Mouse (Mus musculus) cortical plate, adult 2 months (tissue): ENCODE results near the gene Dusp6.

ENCODE experiments used
- CTCF ChIP-seq: fragments of 200-500 bp; IDR thresholded peaks from 2 replicates; pipeline ENCODE4 v1.5.1; 2011; ENCODE audit warnings: mild to moderate bottlenecking, control low read depth, low read length; ENCODE audit not compliant: insufficient read depth; ENCODE audit errors: extremely low read depth
- POLR2A ChIP-seq: fragments of 200-500 bp; IDR thresholded peaks from 2 replicates; pipeline ENCODE4 v1.6.1; 2011; ENCODE audit warnings: mild to moderate bottlenecking, low read length, control low read depth; ENCODE audit not compliant: insufficient read depth; ENCODE audit errors: extremely low read depth

DNA sequence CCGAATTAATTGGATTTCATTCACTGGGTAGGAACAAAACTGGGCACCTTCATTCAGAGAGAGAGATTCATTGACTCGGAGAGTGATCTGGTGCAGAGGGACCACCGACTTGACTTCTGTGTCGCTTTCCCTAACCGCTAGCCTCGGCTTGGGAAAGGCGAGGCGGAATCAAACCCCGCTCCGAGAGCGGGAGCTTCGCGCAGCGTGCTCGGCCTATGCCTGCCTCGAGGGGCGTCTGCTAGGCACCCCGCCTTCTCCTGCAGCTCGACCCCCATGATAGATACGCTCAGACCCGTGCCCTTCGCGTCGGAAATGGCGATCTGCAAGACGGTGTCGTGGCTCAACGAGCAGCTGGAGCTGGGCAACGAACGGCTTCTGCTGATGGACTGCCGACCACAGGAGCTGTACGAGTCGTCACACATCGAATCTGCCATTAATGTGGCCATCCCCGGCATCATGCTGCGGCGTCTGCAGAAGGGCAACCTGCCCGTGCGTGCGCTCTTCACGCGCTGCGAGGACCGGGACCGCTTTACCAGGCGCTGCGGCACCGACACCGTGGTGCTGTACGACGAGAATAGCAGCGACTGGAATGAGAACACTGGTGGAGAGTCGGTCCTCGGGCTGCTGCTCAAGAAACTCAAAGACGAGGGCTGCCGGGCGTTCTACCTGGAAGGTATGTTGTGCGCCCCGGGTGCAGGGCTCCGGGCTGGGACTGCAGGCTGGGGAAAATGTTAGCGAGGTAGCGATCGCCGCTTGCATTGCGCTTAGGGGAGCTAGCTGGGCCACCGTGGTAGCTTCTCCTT, 589 bp downstream of the Dusp6 start:
- TF ChIP-seq CTCF (no peak), POLR2A (no peak)
